Mouse (Mus musculus): ENCODE data around the gene Podxl2. TPM values are rescaled to one million over a fixed set of nuclear protein-coding genes. Genes with fewer than 3 reads are reported as not detected.

The Podxl2 gene
- polyA plus RNA-seq, 1 experiment from 2014 or later, result 83.4 TPM

DNA sequence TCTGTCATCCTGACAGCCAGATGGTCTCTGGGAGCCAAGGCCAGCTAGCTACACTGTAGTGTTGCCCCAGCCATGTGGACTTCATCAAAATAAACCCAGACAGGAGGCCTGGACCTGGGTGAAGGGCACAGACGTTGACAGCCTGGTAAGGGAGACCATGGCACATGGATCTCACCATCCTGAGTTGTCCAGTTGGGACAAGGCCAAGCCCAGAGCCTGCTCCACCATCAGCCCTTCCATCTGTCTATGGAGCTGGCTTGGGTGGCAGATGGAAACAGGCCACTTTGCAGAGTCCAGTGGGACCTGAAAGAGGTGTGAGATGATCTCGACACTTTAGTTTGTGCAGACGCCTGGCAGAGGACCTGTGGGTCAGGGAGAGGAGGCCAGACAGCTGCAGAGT, 74.1 kb downstream of the Podxl2 start:
- DNase-seq (ENCODE audit: low spot score) (no peak), ATAC-seq (ENCODE audit: low read depth) (no peak)
- Histone ChIP-seq H3K9me3 (ENCODE audit: control insufficient read depth, low read length) (no peaks in the 10 kb centered on the region), H3K4me2 (ENCODE audit: low read depth, low read length) (no peak overlapping the region), H3K4me3 (ENCODE audit: low read depth, low read length) (no peak overlapping the region), H3K36me3 (ENCODE audit: control insufficient read depth, insufficient read depth, low read length) (no peaks in the 10 kb centered on the region), H3K27ac (replicated peaks; ENCODE audit: low read depth, low read length) (no peak overlapping the region), H3K27me3 (replicated peaks; ENCODE audit: control insufficient read depth, insufficient read depth, low read length) (no peaks in the 10 kb centered on the region), H3K4me1 (ENCODE audit: control insufficient read depth, insufficient read depth, low read length) (no peaks in the 10 kb centered on the region), H3K9ac (ENCODE audit: low read depth, low read length) (no peak overlapping the region)
- WGBS, result 24% methylated on average over 3 of the region's 3 CpGs

DNA sequence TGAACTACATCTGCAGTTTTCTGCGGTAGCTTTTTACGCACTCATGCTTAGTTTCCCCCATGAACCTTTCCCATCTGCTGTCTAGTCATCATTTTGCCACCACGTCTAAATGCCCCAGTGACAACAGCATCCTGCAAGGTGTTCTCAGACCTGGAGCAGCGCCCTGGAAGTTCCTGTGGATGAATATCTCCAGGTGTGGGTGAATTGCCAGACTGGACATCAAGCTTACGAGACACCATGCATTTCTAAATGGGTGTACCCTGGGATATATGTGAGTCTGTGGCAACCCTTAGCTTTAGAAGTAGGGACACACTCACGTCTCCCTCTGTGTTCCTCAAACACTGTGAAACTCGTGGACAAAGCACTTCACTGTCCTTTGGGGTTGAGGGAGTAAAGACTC, 74.7 kb downstream of the Podxl2 start:
- Histone ChIP-seq H3K9ac (ENCODE audit: low read depth, low read length) (no peak overlapping the region), H3K27me3 (replicated peaks; ENCODE audit: control insufficient read depth, insufficient read depth, low read length) (no peaks in the 10 kb centered on the region), H3K4me1 (ENCODE audit: control insufficient read depth, insufficient read depth, low read length) (no peaks in the 10 kb centered on the region), H3K4me3 (ENCODE audit: low read depth, low read length) (no peak overlapping the region), H3K27ac (replicated peaks; ENCODE audit: low read depth, low read length) (no peak overlapping the region), H3K36me3 (ENCODE audit: control insufficient read depth, insufficient read depth, low read length) (no peaks in the 10 kb centered on the region), H3K9me3 (ENCODE audit: control insufficient read depth, low read length) (no peaks in the 10 kb centered on the region), H3K4me2 (ENCODE audit: low read depth, low read length) (no peak overlapping the region)
- no peak for DNase-seq (ENCODE audit: low spot score)
- no peak for ATAC-seq (ENCODE audit: low read depth)
- WGBS, result 81% methylated on average over 7 of the region's 7 CpGs

DNA sequence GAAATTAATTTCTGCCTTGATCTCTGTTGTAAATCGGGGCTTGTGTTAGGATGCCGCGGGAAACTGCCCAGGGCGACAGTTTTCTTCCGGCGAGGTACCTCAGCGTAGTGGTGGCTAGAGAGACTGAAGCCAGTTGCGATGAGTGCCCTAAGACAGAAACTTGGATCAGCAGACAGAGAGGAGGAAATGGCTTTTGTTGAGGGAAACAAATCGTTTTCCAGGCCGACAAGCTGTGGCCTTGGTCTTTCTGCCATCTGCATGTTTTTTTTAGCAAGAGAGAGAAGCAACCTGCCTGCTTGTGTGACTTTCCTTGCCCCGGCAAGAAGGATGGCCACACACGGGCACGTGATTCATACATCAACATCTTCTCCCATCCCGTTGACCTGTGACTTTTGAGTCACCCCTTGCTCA, 80.3 kb downstream of the Podxl2 start:
- H3K4me2 ChIP-seq (ENCODE audit: low read depth, low read length), result no peak overlapping the region
- no peaks in the 10 kb centered on the region for H3K4me1 ChIP-seq (ENCODE audit: control insufficient read depth, insufficient read depth, low read length)
- ATAC-seq (ENCODE audit: low read depth), result no peak
- no peak for DNase-seq (ENCODE audit: low spot score)
- H3K27ac ChIP-seq (replicated peaks; ENCODE audit: low read depth, low read length), result no peak overlapping the region
- 51% methylated on average over 14 of the region's 14 CpGs for WGBS
- H3K9me3 ChIP-seq (ENCODE audit: control insufficient read depth, low read length), result no peaks in the 10 kb centered on the region
- H3K4me3 ChIP-seq (ENCODE audit: low read depth, low read length), result no peak overlapping the region
- no peaks in the 10 kb centered on the region for H3K27me3 ChIP-seq (replicated peaks; ENCODE audit: control insufficient read depth, insufficient read depth, low read length)
- H3K36me3 ChIP-seq (ENCODE audit: control insufficient read depth, insufficient read depth, low read length), result no peaks in the 10 kb centered on the region
- H3K9ac ChIP-seq (ENCODE audit: low read depth, low read length), result no peak overlapping the region

DNA sequence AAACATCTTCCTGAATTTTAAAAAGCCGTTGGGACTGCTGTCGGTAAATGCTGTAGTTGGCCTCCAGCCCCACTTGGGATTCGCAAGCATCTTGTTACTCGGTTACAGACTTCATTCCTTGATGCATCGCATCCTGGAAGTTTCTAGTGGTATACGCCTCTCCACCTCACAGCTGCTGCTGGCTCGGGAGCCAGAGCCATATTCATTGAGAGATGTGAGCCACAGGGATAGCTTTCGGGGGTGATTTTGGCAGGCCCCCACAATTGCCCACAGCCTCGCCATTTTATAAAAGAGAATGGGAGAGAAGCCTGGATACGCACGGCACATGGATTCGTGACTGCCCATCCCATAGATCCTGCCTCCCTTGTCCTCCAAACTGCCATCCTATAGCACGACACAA, 81.0 kb downstream of the Podxl2 start:
- no peak overlapping the region for H3K27ac ChIP-seq (replicated peaks; ENCODE audit: low read depth, low read length)
- no peak for DNase-seq (ENCODE audit: low spot score)
- no peak overlapping the region for H3K4me3 ChIP-seq (ENCODE audit: low read depth, low read length)
- WGBS, result 60% methylated on average over 13 of the region's 13 CpGs
- H3K4me2 ChIP-seq (ENCODE audit: low read depth, low read length), result no peak overlapping the region
- no peaks in the 10 kb centered on the region for H3K27me3 ChIP-seq (replicated peaks; ENCODE audit: control insufficient read depth, insufficient read depth, low read length)
- no peaks in the 10 kb centered on the region for H3K4me1 ChIP-seq (ENCODE audit: control insufficient read depth, insufficient read depth, low read length)
- H3K36me3 ChIP-seq (ENCODE audit: control insufficient read depth, insufficient read depth, low read length), result no peaks in the 10 kb centered on the region
- ATAC-seq (ENCODE audit: low read depth), result no peak
- H3K9ac ChIP-seq (ENCODE audit: low read depth, low read length), result no peak overlapping the region
- no peaks in the 10 kb centered on the region for H3K9me3 ChIP-seq (ENCODE audit: control insufficient read depth, low read length)

DNA sequence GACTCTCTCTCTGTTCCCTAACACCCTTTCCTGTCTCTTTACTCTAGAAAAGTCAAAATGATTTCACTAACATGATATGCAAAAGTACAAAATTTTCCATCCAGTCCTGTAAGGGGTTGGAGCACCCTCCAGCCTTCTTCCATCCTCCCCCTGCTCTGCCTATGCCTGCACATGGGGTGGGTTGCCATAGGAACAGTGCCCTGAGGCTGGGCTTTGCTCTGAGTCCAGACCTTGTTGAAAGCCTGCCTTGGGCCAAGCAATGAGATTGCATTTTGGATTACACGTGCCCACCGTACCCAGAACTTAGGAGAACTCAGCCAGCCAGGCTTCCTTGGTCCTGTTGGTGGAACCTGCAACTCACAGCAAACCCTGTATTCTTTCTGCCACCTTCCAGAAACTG, 81.6 kb downstream of the Podxl2 start:
- H3K27me3 ChIP-seq (replicated peaks; ENCODE audit: control insufficient read depth, insufficient read depth, low read length), result no peaks in the 10 kb centered on the region
- 36% methylated on average over 2 of the region's 2 CpGs for WGBS
- no peak overlapping the region for H3K9ac ChIP-seq (ENCODE audit: low read depth, low read length)
- no peaks in the 10 kb centered on the region for H3K9me3 ChIP-seq (ENCODE audit: control insufficient read depth, low read length)
- DNase-seq (ENCODE audit: low spot score) (no peak), ATAC-seq (ENCODE audit: low read depth) (no peak)
- no peaks in the 10 kb centered on the region for H3K4me1 ChIP-seq (ENCODE audit: control insufficient read depth, insufficient read depth, low read length)
- no peak overlapping the region for H3K4me2 ChIP-seq (ENCODE audit: low read depth, low read length)
- H3K27ac ChIP-seq (replicated peaks; ENCODE audit: low read depth, low read length), result 0 out of 2 replicates have a peak overlapping the region, but pooled peaks have one; percentile 28
- H3K36me3 ChIP-seq (ENCODE audit: control insufficient read depth, insufficient read depth, low read length), result no peaks in the 10 kb centered on the region
- H3K4me3 ChIP-seq (ENCODE audit: low read depth, low read length), result no peak overlapping the region

Other genes with a start within 250 kb of the Podxl2 start
- gene Kbtbd12, start 237.1 kb downstream of the Podxl2 start, polyA plus RNA-seq (2014; fragmentation: Nextera tagmentation; extraction: Ambion mirVana), result 3.7 TPM in 2 replicates
- 29.1 and 30.4 TPM in 2 replicates for gene Mgll, start 150.6 kb downstream of the Podxl2 start, polyA plus RNA-seq (2014; fragmentation: Nextera tagmentation; extraction: Ambion mirVana)
- 21.0 and 25.9 TPM in 2 replicates for gene Abtb1, start 33.1 kb downstream of the Podxl2 start, polyA plus RNA-seq (2014; fragmentation: Nextera tagmentation; extraction: Ambion mirVana)
- gene Mcm2, start 23.7 kb upstream of the Podxl2 start, polyA plus RNA-seq (2014; fragmentation: Nextera tagmentation; extraction: Ambion mirVana), result 94.6 and 117 TPM in 2 replicates
- 44.9 and 52.1 TPM in 2 replicates for gene Tpra1, start 27.2 kb upstream of the Podxl2 start, polyA plus RNA-seq (2014; fragmentation: Nextera tagmentation; extraction: Ambion mirVana)